Mouse (Mus musculus) MEL (cell line): Measurements from ENCODE around the gene Hist1h1c.

Experiments used
- CHD2 ChIP-seq: IDR thresholded peaks from 2 replicates; pipeline ENCODE4 v1.6.1; 2011; ENCODE audit warnings: low read length, improper control_type of control experiment
- CTCF ChIP-seq, 3 experiments: IDR thresholded peaks in 2 of 3; conservative IDR thresholded peaks in 1 of 3; 2 replicates each; pipeline ENCODE4 v1.5.1; 2011 to 2012; ENCODE audit warnings: low read length in 3 of 3, low read depth in 2 of 3, mild to moderate bottlenecking in 2 of 3, improper control_type of control experiment in 1 of 3, inconsistent platforms in 1 of 3, mixed read lengths in 1 of 3, moderate library complexity in 1 of 3; ENCODE audit not compliant: control insufficient read depth in 1 of 3, insufficient read depth in 1 of 3, poor library complexity in 1 of 3, severe bottlenecking in 1 of 3
- ELF1 ChIP-seq: IDR thresholded peaks from 2 replicates; pipeline ENCODE4 v1.6.1; 2014; ENCODE audit warnings: low read depth, mild to moderate bottlenecking, inconsistent platforms, low read length, improper control_type of control experiment, moderate library complexity
- EP300 ChIP-seq, 2 experiments: IDR thresholded peaks; 2 replicates each; pipeline ENCODE4 v1.6.1; 2011; ENCODE audit warnings: improper control_type of control experiment in 2 of 2, low read length in 2 of 2, low read depth in 1 of 2, mild to moderate bottlenecking in 1 of 2
- GATA1 ChIP-seq: IDR thresholded peaks from 2 replicates; pipeline ENCODE4 v1.6.1; 2011; ENCODE audit warnings: low read depth, low read length, improper control_type of control experiment
- MAFK ChIP-seq: IDR thresholded peaks from 2 replicates; pipeline ENCODE4 v1.6.1; 2011; ENCODE audit warnings: low read depth, mild to moderate bottlenecking, low read length, improper control_type of control experiment, borderline replicate concordance
- MYC ChIP-seq: IDR thresholded peaks from 2 replicates; pipeline ENCODE4 v1.6.1; 2011; ENCODE audit warnings: low read depth, mild to moderate bottlenecking, low read length, improper control_type of control experiment, moderate library complexity
- POLR2A ChIP-seq, 2 experiments: IDR thresholded peaks; 2 replicates each; pipeline ENCODE4 v1.6.1; 2011 to 2012; ENCODE audit warnings: low read length in 2 of 2, mild to moderate bottlenecking in 2 of 2, control low read depth in 1 of 2, improper control_type of control experiment in 1 of 2, low read depth in 1 of 2, moderate library complexity in 1 of 2; ENCODE audit not compliant: control insufficient read depth in 1 of 2, insufficient read depth in 1 of 2, poor library complexity in 1 of 2
- RAD21 ChIP-seq: IDR thresholded peaks from 2 replicates; pipeline ENCODE4 v1.6.1; 2011; ENCODE audit warnings: mild to moderate bottlenecking, low read depth, low read length, improper control_type of control experiment
- SIN3A ChIP-seq: IDR thresholded peaks from 2 replicates; pipeline ENCODE4 v1.6.1; 2012; ENCODE audit warnings: low read length, improper control_type of control experiment, inconsistent platforms
- TCF12 ChIP-seq: IDR thresholded peaks from 2 replicates; pipeline ENCODE4 v1.6.1; 2014; ENCODE audit warnings: low read depth, mild to moderate bottlenecking, inconsistent platforms, low read length, improper control_type of control experiment, moderate library complexity
- USF1 ChIP-seq: IDR thresholded peaks from 2 replicates; pipeline ENCODE4 v1.6.1; 2014; ENCODE audit warnings: low read depth, mild to moderate bottlenecking, inconsistent platforms, low read length, improper control_type of control experiment, moderate library complexity
- USF2 ChIP-seq, 2 experiments: IDR thresholded peaks; 2 replicates each; pipeline ENCODE4 v1.6.1; 2011 to 2012; ENCODE audit warnings: improper control_type of control experiment in 2 of 2, low read length in 2 of 2, borderline replicate concordance in 1 of 2, inconsistent platforms in 1 of 2, low read depth in 1 of 2, mild to moderate bottlenecking in 1 of 2; ENCODE audit not compliant: insufficient read depth in 1 of 2
- ZMIZ1 ChIP-seq: IDR thresholded peaks from 2 replicates; pipeline ENCODE4 v1.6.1; 2012; ENCODE audit warnings: low read depth, mild to moderate bottlenecking, inconsistent platforms, low read length, improper control_type of control experiment, moderate library complexity

- TF ChIP-seq CTCF (IDR thresholded peaks at IDR 0.05 in 2 of 3, conservative IDR thresholded peaks at IDR 0.05 in 1 of 3; ENCODE audit: control insufficient read depth in 1 of 3, insufficient read depth in 1 of 3, low read depth in 2 of 3, low read length in 3 of 3, poor library complexity in 1 of 3, severe bottlenecking in 1 of 3) (peak in 1 of 3 experiments; percentile 6; a peak in 1 of 6 replicates), USF1 (no peak), EP300 (IDR thresholded peaks at IDR 0.05; ENCODE audit: low read depth in 1 of 2, low read length in 2 of 2) (no peak), TCF12 (no peak), MAFK (no peak), ELF1 (no peak), MYC (no peak), GATA1 (no peak), POLR2A (IDR thresholded peaks at IDR 0.05; ENCODE audit: control insufficient read depth in 1 of 2, insufficient read depth in 1 of 2, low read depth in 1 of 2, low read length in 2 of 2, poor library complexity in 1 of 2) (peak; percentile 82 to 92; a peak in 3 of 4 replicates), SIN3A (no peak), CHD2 (no peak), RAD21 (no peak), ZMIZ1 (no peak), USF2 (IDR thresholded peaks at IDR 0.05; ENCODE audit: borderline replicate concordance in 1 of 2, insufficient read depth in 1 of 2, low read depth in 1 of 2, low read length in 2 of 2) (no peak)
Measured at GRCm38 (mm10) chr13:23760240-23760971, 21.8 kb downstream of the Hist1h1c start.
